Mouse (Mus musculus): ENCODE measurements at regions not wholly inside any gene's neighbourhood (a gene's known extent, or its start where the extent isn't known, plus 50 kb on each side); places are given as distances from the start of the nearest gene placed in this dataset.
"Not testable (repeated sequence)": the region's sequence is repeated elsewhere in the genome, so short reads cannot be mapped to it uniquely, and the experiment has no call there.

- DNase-seq (ENCODE audit: low spot score) = no peak
Measured at GRCm38 (mm10) chr10:34667203-34667602, 184.0 kb downstream of the Frk start.

GRCm38 (mm10) chr10:34667735-34668439 is 184.7 kb downstream of the Frk start:
- no peak for DNase-seq (ENCODE audit: low spot score)

GRCm38 (mm10) chr10:34671791-34672190 is 188.6 kb downstream of the Frk start:
- DNase-seq (ENCODE audit: low spot score) = no peak

- not testable (repeated sequence) for DNase-seq (ENCODE audit: low spot score)
Measured at GRCm38 (mm10) chr10:34699414-34699813, 216.2 kb downstream of the Frk start.

- DNase-seq (ENCODE audit: low spot score) = no peak
Measured at GRCm38 (mm10) chr10:34701956-34702355, 218.8 kb downstream of the Frk start.

- DNase-seq (ENCODE audit: low spot score) = no peak
Measured at GRCm38 (mm10) chr10:34705416-34705815, 222.2 kb downstream of the Frk start.

GRCm38 (mm10) chr10:34731249-34731648 is 248.1 kb downstream of the Frk start:
- no peak for DNase-seq (ENCODE audit: low spot score)

GRCm38 (mm10) chr10:34762426-34762825 is 279.2 kb downstream of the Frk start:
- no peak for DNase-seq (ENCODE audit: low spot score)

GRCm38 (mm10) chr10:34792099-34792498 is 308.9 kb downstream of the Frk start:
- no peak for DNase-seq (ENCODE audit: low spot score)

GRCm38 (mm10) chr10:34811131-34811530 is 327.9 kb downstream of the Frk start:
- no peak for DNase-seq (ENCODE audit: low spot score)

GRCm38 (mm10) chr10:34824121-34824520 is 340.9 kb downstream of the Frk start:
- no peak for DNase-seq (ENCODE audit: low spot score)

GRCm38 (mm10) chr10:34842015-34842504 is 358.9 kb downstream of the Frk start:
- no peak for DNase-seq (ENCODE audit: low spot score)

- DNase-seq (ENCODE audit: low spot score) = no peak
Measured at GRCm38 (mm10) chr10:34856494-34857146, 373.4 kb downstream of the Frk start.

- DNase-seq (ENCODE audit: low spot score) = no peak
Measured at GRCm38 (mm10) chr10:34862693-34863092, 379.5 kb downstream of the Frk start.

GRCm38 (mm10) chr10:34871888-34872287 is 388.7 kb downstream of the Frk start:
- no peak for DNase-seq (ENCODE audit: low spot score)

- DNase-seq (ENCODE audit: low spot score) = no peak
Measured at GRCm38 (mm10) chr10:34878511-34878910, 395.3 kb downstream of the Frk start.

GRCm38 (mm10) chr10:34887601-34888000 is 404.4 kb downstream of the Frk start:
- DNase-seq (ENCODE audit: low spot score) = no peak

- peak; percentile 54 for DNase-seq (ENCODE audit: low spot score)
Measured at GRCm38 (mm10) chr10:34904274-34904673, 421.1 kb downstream of the Frk start.

- DNase-seq (ENCODE audit: low spot score) = peak; percentile 14
Measured at GRCm38 (mm10) chr10:34904692-34905091, 421.5 kb downstream of the Frk start.

GRCm38 (mm10) chr10:34912153-34912723 is 429.0 kb downstream of the Frk start:
- DNase-seq (ENCODE audit: low spot score) = no peak

All from gastrocnemius, adult 18-20 months (tissue).